Mouse (Mus musculus): ENCODE data around the gene Upb1. TPM values are rescaled to one million over a fixed set of nuclear protein-coding genes. Genes with fewer than 3 reads are reported as not detected.
"Not testable (repeated sequence)": the region's sequence is repeated elsewhere in the genome, so short reads cannot be mapped to it uniquely, and the experiment has no call there.

Gene Upb1
- total and polyA plus RNA-seq, 2 experiments from 2014 or later, result 0.72 TPM; not detected in 1

DNA sequence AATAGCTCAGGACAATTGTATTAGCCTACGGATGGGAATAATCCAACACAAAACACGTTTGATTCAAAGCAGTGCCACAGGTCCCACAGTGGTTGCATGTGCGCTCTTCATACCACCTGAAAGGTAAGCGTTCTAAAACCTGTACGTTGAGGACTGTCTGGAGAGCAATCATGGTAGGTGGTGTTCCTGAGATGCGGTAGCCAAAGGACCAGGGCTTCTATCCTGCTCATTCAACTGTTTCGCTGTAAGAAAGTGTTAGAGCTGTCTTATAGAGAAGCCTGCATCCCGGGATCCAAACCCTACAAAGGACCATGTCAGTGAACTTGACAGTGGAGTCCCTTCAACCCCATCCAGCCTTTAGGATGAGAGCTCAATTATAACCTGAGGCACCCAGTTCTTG is 49.4 kb downstream of the Upb1 start:
- Histone ChIP-seq H3K27ac (ENCODE audit: low read depth, low read length) (no peak overlapping the region), H3K9ac (replicated peaks; ENCODE audit: low read length, poor library complexity, severe bottlenecking) (no peak overlapping the region), H3K4me2 (ENCODE audit: low read depth, low read length, poor library complexity, severe bottlenecking) (no peak overlapping the region)

GRCm38 (mm10) chr10:75451036-75451786 is 50.3 kb downstream of the Upb1 start:
- Histone ChIP-seq H3K9ac (replicated peaks; ENCODE audit: low read length, poor library complexity, severe bottlenecking) (no peak overlapping the region), H3K36me3 (ENCODE audit: insufficient read depth, low read length) (no peaks in the 10 kb centered on the region), H3K4me2 (ENCODE audit: low read depth, low read length, poor library complexity, severe bottlenecking) (no peak overlapping the region), H3K27ac (ENCODE audit: low read depth, low read length) (no peak overlapping the region), H3K27me3 (ENCODE audit: insufficient read depth, low read length) (no peaks in the 10 kb centered on the region), H3K4me3 (ENCODE audit: low read depth, low read length) (no peak overlapping the region), H3K4me1 (ENCODE audit: insufficient read depth, low read length) (no peaks in the 10 kb centered on the region), H3K9me3 (ENCODE audit: low read length) (no peaks in the 10 kb centered on the region)
- 28% methylated on average over 10 of the region's 10 CpGs for WGBS
- ATAC-seq (ENCODE audit: low FRiP score) (peak; percentile 49), DNase-seq (ENCODE audit: low spot score) (peak; percentile 80)
- no peak for TF ChIP-seq CTCF (IDR thresholded peaks at IDR 0.05)

More for the DNA sequence above, 49.4 kb downstream of the Upb1 start:
- no peaks in the 10 kb centered on the region for H3K4me1 ChIP-seq (ENCODE audit: insufficient read depth, low read length)
- no peaks in the 10 kb centered on the region for H3K9me3 ChIP-seq (ENCODE audit: low read length)
- no peak overlapping the region for H3K4me3 ChIP-seq (ENCODE audit: low read depth, low read length)
- no peak for DNase-seq (ENCODE audit: low spot score)
- no peak for ATAC-seq (ENCODE audit: low FRiP score)
- H3K36me3 ChIP-seq (ENCODE audit: insufficient read depth, low read length), result no peaks in the 10 kb centered on the region
- no peaks in the 10 kb centered on the region for H3K27me3 ChIP-seq (ENCODE audit: insufficient read depth, low read length)
- 86% methylated on average over 8 of the region's 8 CpGs for WGBS
- no peak for TF ChIP-seq CTCF (IDR thresholded peaks at IDR 0.05)

- H3K27ac ChIP-seq (ENCODE audit: low read depth, low read length); H3K36me3 ChIP-seq (ENCODE audit: insufficient read depth, low read length); H3K27me3 ChIP-seq (ENCODE audit: insufficient read depth, low read length); H3K4me3 ChIP-seq (ENCODE audit: low read depth, low read length); H3K4me2 ChIP-seq (ENCODE audit: low read depth, low read length, poor library complexity, severe bottlenecking); H3K9ac ChIP-seq (replicated peaks; ENCODE audit: low read length, poor library complexity, severe bottlenecking); H3K9me3 ChIP-seq (ENCODE audit: low read length); H3K4me1 ChIP-seq (ENCODE audit: insufficient read depth, low read length); DNase-seq (ENCODE audit: low spot score): not testable (repeated sequence)
- WGBS, result 71% methylated on average over 11 of the region's 18 CpGs
- ATAC-seq (ENCODE audit: low FRiP score), result peak; percentile 44; the same call in 1 of the 2 replicates
These were observed 55.3 kb downstream of the Upb1 start for GRCm38 (mm10) chr10:75456061-75456831.

DNA sequence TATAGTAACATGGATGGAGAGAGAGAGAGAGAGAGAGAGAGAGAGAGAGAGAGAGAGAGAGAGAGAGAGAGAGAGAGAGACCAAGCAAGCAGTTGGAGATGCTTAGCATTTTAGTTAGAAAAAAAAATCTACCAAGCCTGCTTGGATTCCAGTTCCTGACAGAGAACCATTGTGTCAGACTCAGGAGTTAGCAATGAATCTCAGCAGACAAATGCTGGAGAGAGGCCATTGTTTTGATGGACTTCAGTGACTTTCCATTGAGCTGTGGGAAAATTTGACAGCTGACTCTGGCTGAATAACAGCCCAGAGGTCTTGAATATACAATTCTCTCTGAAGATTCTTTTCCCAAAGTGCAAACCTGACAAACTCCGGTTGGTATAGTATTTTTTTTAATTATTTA is 56.9 kb downstream of the Upb1 start:
- no peaks in the 10 kb centered on the region for H3K9me3 ChIP-seq (ENCODE audit: low read length)
- DNase-seq (ENCODE audit: low spot score), result peak; percentile 23
- WGBS, result 65% methylated on average over 1 of the region's 1 CpGs
- H3K4me3 ChIP-seq (ENCODE audit: low read depth, low read length), result no peak overlapping the region
- no peak for ATAC-seq (ENCODE audit: low FRiP score)
- no peak overlapping the region for H3K27ac ChIP-seq (ENCODE audit: low read depth, low read length)
- H3K9ac ChIP-seq (replicated peaks; ENCODE audit: low read length, poor library complexity, severe bottlenecking), result no peak overlapping the region
- no peak for TF ChIP-seq CTCF (IDR thresholded peaks at IDR 0.05)
- no peak overlapping the region for H3K4me2 ChIP-seq (ENCODE audit: low read depth, low read length, poor library complexity, severe bottlenecking)
- no peaks in the 10 kb centered on the region for H3K4me1 ChIP-seq (ENCODE audit: insufficient read depth, low read length)
- H3K36me3 ChIP-seq (ENCODE audit: insufficient read depth, low read length), result no peaks in the 10 kb centered on the region
- H3K27me3 ChIP-seq (ENCODE audit: insufficient read depth, low read length), result no peaks in the 10 kb centered on the region

DNA sequence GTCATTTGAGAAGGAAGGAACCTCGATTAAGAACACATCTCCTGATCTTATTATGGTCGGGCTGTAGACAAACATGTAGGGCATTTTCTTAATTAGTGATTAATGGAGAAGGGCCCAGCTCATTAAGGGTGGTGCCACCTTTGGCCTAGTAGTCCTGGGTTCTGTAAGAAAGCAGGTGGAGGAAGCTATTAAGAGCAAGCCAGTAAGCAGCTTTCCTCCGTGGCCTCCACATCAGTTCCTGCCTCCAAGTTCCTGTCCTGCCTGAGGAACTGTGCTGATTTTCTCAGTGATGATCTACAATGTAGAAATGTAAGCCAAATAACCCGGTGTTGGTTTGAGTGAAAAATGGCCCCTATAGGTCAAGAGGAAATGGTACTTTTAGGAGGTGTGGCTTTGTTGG is 57.4 kb downstream of the Upb1 start:
- Histone ChIP-seq H3K4me2 (ENCODE audit: low read depth, low read length, poor library complexity, severe bottlenecking) (no peak overlapping the region), H3K4me1 (ENCODE audit: insufficient read depth, low read length) (no peaks in the 10 kb centered on the region), H3K27ac (ENCODE audit: low read depth, low read length) (no peak overlapping the region), H3K9me3 (ENCODE audit: low read length) (no peaks in the 10 kb centered on the region), H3K27me3 (ENCODE audit: insufficient read depth, low read length) (no peaks in the 10 kb centered on the region), H3K4me3 (ENCODE audit: low read depth, low read length) (no peak overlapping the region), H3K36me3 (ENCODE audit: insufficient read depth, low read length) (no peaks in the 10 kb centered on the region), H3K9ac (replicated peaks; ENCODE audit: low read length, poor library complexity, severe bottlenecking) (no peak overlapping the region)
- TF ChIP-seq CTCF (IDR thresholded peaks at IDR 0.05), result no peak
- DNase-seq (ENCODE audit: low spot score), result no peak
- no peak for ATAC-seq (ENCODE audit: low FRiP score)
- whole genome bisulfite sequencing, result 90% methylated on average over 4 of the region's 4 CpGs

DNA sequence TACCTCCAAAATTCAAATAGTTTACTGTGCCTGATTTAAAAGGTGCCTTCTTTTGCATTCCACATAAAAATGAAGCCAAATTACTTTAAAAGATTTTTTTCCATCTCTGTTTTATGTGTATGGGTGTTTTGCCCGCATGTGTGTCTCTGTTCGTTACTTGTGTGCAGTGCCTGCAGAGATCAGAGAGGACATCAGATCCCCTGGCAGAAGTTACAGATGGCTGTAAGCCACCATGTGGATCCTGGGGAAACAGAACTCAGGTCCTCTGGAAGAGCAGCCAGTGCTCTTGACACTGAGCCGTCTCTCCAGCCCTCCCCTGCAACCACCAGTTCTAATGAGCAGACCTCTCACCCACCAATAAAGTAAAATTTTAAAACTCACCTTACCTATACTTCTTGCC is 61.8 kb downstream of the Upb1 start:
- Histone ChIP-seq H3K9me3 (ENCODE audit: low read length) (no peaks in the 10 kb centered on the region), H3K27me3 (ENCODE audit: insufficient read depth, low read length) (no peaks in the 10 kb centered on the region), H3K9ac (replicated peaks; ENCODE audit: low read length, poor library complexity, severe bottlenecking) (no peak overlapping the region), H3K4me1 (ENCODE audit: insufficient read depth, low read length) (no peaks in the 10 kb centered on the region), H3K4me2 (ENCODE audit: low read depth, low read length, poor library complexity, severe bottlenecking) (no peak overlapping the region), H3K4me3 (ENCODE audit: low read depth, low read length) (no peak overlapping the region), H3K27ac (ENCODE audit: low read depth, low read length) (no peak overlapping the region), H3K36me3 (ENCODE audit: insufficient read depth, low read length) (no peaks in the 10 kb centered on the region)
- TF ChIP-seq CTCF (IDR thresholded peaks at IDR 0.05), result no peak
- ATAC-seq (ENCODE audit: low FRiP score) (no peak), DNase-seq (ENCODE audit: low spot score) (no peak)
- WGBS, result 80% methylated on average over 3 of the region's 3 CpGs

All from midbrain, postnatal 0 days (tissue).